Mouse (Mus musculus) C2C12 (cell line): ENCODE data around the gene 4930432M17Rik.

Source experiments
- CEBPB ChIP-seq: IDR thresholded peaks from one replicate; pipeline ENCODE4 v1.6.1; 2011; ENCODE audit warnings: low read depth, mild to moderate bottlenecking, control low read depth, moderate library complexity
- CTCF ChIP-seq: IDR thresholded peaks from one replicate; pipeline ENCODE4 v1.5.1; 2011; ENCODE audit not compliant: control insufficient read depth, insufficient read depth, insufficient read length
- FOSL1 ChIP-seq: IDR thresholded peaks from one replicate; pipeline ENCODE4 v1.8.0; 2011; ENCODE audit warnings: mild to moderate bottlenecking, low read length; ENCODE audit not compliant: poor library complexity, insufficient read depth, severe bottlenecking
- MYOG ChIP-seq: IDR thresholded peaks from one replicate; pipeline ENCODE4 v1.6.1; 2011; ENCODE audit not compliant: control insufficient read depth, insufficient read length; ENCODE audit errors: extremely low read depth

GRCm38 (mm10) chr3:121680187-121680586 is 9.6 kb downstream of the 4930432M17Rik start:
- TF ChIP-seq CTCF (no peak), FOSL1 (no peak), CEBPB (no peak), MYOG (no peak)
